Mouse (Mus musculus) bone marrow, adult 2 months (tissue): ENCODE results near the gene Gimap9. TPM values are rescaled to one million over a fixed set of nuclear protein-coding genes. Genes with fewer than 3 reads are reported as not detected.

Experiments used
- H3K27ac ChIP-seq: fragments of 200-500 bp; 2 replicates; pipeline ENCODE4 v1.5.1; 2012; ENCODE audit warnings: low read depth, mild to moderate bottlenecking, control low read depth, inconsistent platforms, low read length; ENCODE audit not compliant: control insufficient read depth, poor library complexity, insufficient read depth
- H3K4me1 ChIP-seq: fragments of 200-500 bp; 2 replicates; pipeline ENCODE4 v1.6.1; 2011; ENCODE audit warnings: low read length; ENCODE audit not compliant: control insufficient read depth, insufficient read depth
- H3K4me3 ChIP-seq: fragments of 200-500 bp; replicated peaks from 2 replicates; pipeline ENCODE3; 2011; ENCODE audit warnings: mild to moderate bottlenecking, low read depth, low read length, control low read depth; ENCODE audit not compliant: control insufficient read depth
- CTCF ChIP-seq: fragments of 200-500 bp; IDR thresholded peaks from 2 replicates; pipeline ENCODE4 v1.5.1; 2011; ENCODE audit warnings: low read length, control low read depth; ENCODE audit not compliant: control insufficient read depth, insufficient read depth
- POLR2A ChIP-seq: fragments of 200-500 bp; IDR thresholded peaks from 2 replicates; pipeline ENCODE4 v1.6.1; 2011; ENCODE audit warnings: low read depth, mild to moderate bottlenecking, control low read depth, low read length, borderline replicate concordance; ENCODE audit not compliant: control insufficient read depth
- WGBS: fragments of 180-500 bp; shearing (Covaris S2); methylation state at CpG from one replicate; pipeline ENCODE4 v1.1.7; 2018; 5-methylcytosine and 5-hydroxymethylcytosine counted together
- polyA plus RNA-seq: library from polyadenylated mRNA; stranded (reverse); fragments of >200 nt; gene quantifications from 2 replicates; pipeline ENCODE4 v1.2.4, GENCODE M21; 2011; ENCODE audit warnings: low replicate concordance; ENCODE audit not compliant: missing spikeins, insufficient read depth, insufficient read length

The Gimap9 gene
- polyA plus RNA-seq, 1 experiment: 26.0 TPM

- TF ChIP-seq CTCF (no peak), POLR2A (no peak)
- Histone ChIP-seq H3K4me1 (peaks cover 3% of the 10 kb centered on the region; the same call in 1 of the 2 replicates), H3K27ac (peak overlapping the region; percentile 6; the same call in 1 of the 2 replicates), H3K4me3 (no peak overlapping the region)
- 50% methylated on average over 6 of the region's 6 CpGs for WGBS
Observed at GRCm38 (mm10) chr6:48692962-48693361, 17.0 kb downstream of the Gimap9 start.

- WGBS: 80% methylated on average over 4 of the region's 4 CpGs
- Histone ChIP-seq H3K27ac (no peak overlapping the region), H3K4me3 (no peak overlapping the region), H3K4me1 (peaks cover 6% of the 10 kb centered on the region)
- TF ChIP-seq POLR2A (no peak), CTCF (no peak)
Observed at GRCm38 (mm10) chr6:48696830-48697554, 21.1 kb downstream of the Gimap9 start.

- no peak overlapping the region for H3K27ac ChIP-seq
- WGBS: 56% methylated on average over 1 of the region's 1 CpGs
- H3K4me3 ChIP-seq: no peak overlapping the region
- peaks cover 6% of the 10 kb centered on the region for H3K4me1 ChIP-seq
- no peak for TF ChIP-seq CTCF
- no peak for TF ChIP-seq POLR2A
Observed at GRCm38 (mm10) chr6:48697555-48697930, 21.6 kb downstream of the Gimap9 start.

- TF ChIP-seq POLR2A (no peak), CTCF (no peak)
- 44% methylated on average over 7 of the region's 7 CpGs for WGBS
Observed at GRCm38 (mm10) chr6:48698066-48698856, 22.3 kb downstream of the Gimap9 start.

GRCm38 (mm10) chr6:48698888-48699287, 23.0 kb downstream of the Gimap9 start:
- Histone ChIP-seq H3K4me1 (peaks cover 6% of the 10 kb centered on the region), H3K27ac (no peak overlapping the region), H3K4me3 (no peak overlapping the region)
- TF ChIP-seq CTCF (no peak), POLR2A (no peak)
- WGBS: 7% methylated on average over 3 of the region's 3 CpGs

More at GRCm38 (mm10) chr6:48698066-48698856, 22.3 kb downstream of the Gimap9 start:
- peaks cover 6% of the 10 kb centered on the region for H3K4me1 ChIP-seq
- H3K4me3 ChIP-seq: no peak overlapping the region
- H3K27ac ChIP-seq: no peak overlapping the region

GRCm38 (mm10) chr6:48700251-48701075, 24.5 kb downstream of the Gimap9 start:
- Histone ChIP-seq H3K4me1 (peaks cover 4% of the 10 kb centered on the region), H3K4me3 (no peak overlapping the region), H3K27ac (peak overlapping the region; percentile 82)
- no peak for TF ChIP-seq CTCF
- no peak for TF ChIP-seq POLR2A
- 12% methylated on average over 5 of the region's 5 CpGs for WGBS

GRCm38 (mm10) chr6:48702146-48702545, 26.2 kb downstream of the Gimap9 start:
- H3K27ac ChIP-seq: no peak overlapping the region; the same call in 1 of the 2 replicates
- WGBS: 82% methylated on average over 7 of the region's 7 CpGs
- peaks cover 4% of the 10 kb centered on the region for H3K4me1 ChIP-seq
- no peak for TF ChIP-seq POLR2A
- no peak for TF ChIP-seq CTCF
- H3K4me3 ChIP-seq: no peak overlapping the region
